Mouse (Mus musculus): ENCODE measurements at regions not wholly inside any gene's neighbourhood (a gene's known extent, or its start where the extent isn't known, plus 50 kb on each side); places are given as distances from the start of the nearest gene placed in this dataset.

- Histone ChIP-seq H3K4me1 (ENCODE audit: control insufficient read depth, insufficient read depth, low read length) (peaks cover 8% of the 10 kb centered on the region), H3K4me2 (ENCODE audit: low read length) (no peak overlapping the region), H3K9me3 (ENCODE audit: control insufficient read depth, low read length) (no peaks in the 10 kb centered on the region), H3K27me3 (ENCODE audit: control insufficient read depth, insufficient read depth, low read length) (no peaks in the 10 kb centered on the region), H3K27ac (replicated peaks; ENCODE audit: low read depth, low read length) (no peak overlapping the region), H3K36me3 (ENCODE audit: control insufficient read depth, insufficient read depth, low read length) (no peaks in the 10 kb centered on the region), H3K4me3 (replicated peaks; ENCODE audit: low read depth, low read length) (no peak overlapping the region), H3K9ac (replicated peaks; ENCODE audit: low read length) (no peak overlapping the region)
- whole genome bisulfite sequencing: 14% methylated on average over 1 of the region's 1 CpGs
- DNase-seq: peak; percentile 75
- ATAC-seq (ENCODE audit: low FRiP score, low TSS enrichment): peak; percentile 29; the same call in 1 of the 2 replicates
Measured at GRCm38 (mm10) chr14:94427611-94428186, 537.2 kb upstream of the Pcdh9 start.

Data from midbrain, embryonic 14.5 days (tissue).